Mouse (Mus musculus) cortical plate, adult 2 months (tissue): Measurements from ENCODE around the gene Rpusd1. TPM values are rescaled to one million over a fixed set of nuclear protein-coding genes. Genes with fewer than 3 reads are reported as not detected.
A peak's percentile ranks its signal among the peaks of the same experiment; 100 is the strongest.

Experiments
- H3K27ac ChIP-seq: fragments of 200-500 bp; 2 replicates; pipeline ENCODE4 v1.5.1; 2012; ENCODE audit warnings: low read length, control low read depth, inconsistent platforms; ENCODE audit not compliant: insufficient read depth
- H3K4me1 ChIP-seq: fragments of 200-500 bp; 2 replicates; pipeline ENCODE4 v1.6.1; 2011; ENCODE audit warnings: low read length; ENCODE audit not compliant: control insufficient read depth, insufficient read depth
- H3K4me3 ChIP-seq: fragments of 200-500 bp; 2 replicates; pipeline ENCODE4 v1.5.1; 2011; ENCODE audit warnings: mild to moderate bottlenecking, low read length, control low read depth; ENCODE audit not compliant: insufficient read depth
- CTCF ChIP-seq: fragments of 200-500 bp; IDR thresholded peaks from 2 replicates; pipeline ENCODE4 v1.5.1; 2011; ENCODE audit warnings: mild to moderate bottlenecking, control low read depth, low read length; ENCODE audit not compliant: insufficient read depth; ENCODE audit errors: extremely low read depth
- POLR2A ChIP-seq: fragments of 200-500 bp; IDR thresholded peaks from 2 replicates; pipeline ENCODE4 v1.6.1; 2011; ENCODE audit warnings: mild to moderate bottlenecking, low read length, control low read depth; ENCODE audit not compliant: insufficient read depth; ENCODE audit errors: extremely low read depth
- polyA plus RNA-seq: library from polyadenylated mRNA; depleted of rRNA; stranded (reverse); fragments of >200 nt; gene quantifications from 2 replicates; pipeline ENCODE4 v1.2.3, GENCODE M21; 2012

The Rpusd1 gene
- polyA plus RNA-seq, 1 experiment = 142 TPM

- no peak for TF ChIP-seq CTCF
- TF ChIP-seq POLR2A = no peak
- Histone ChIP-seq H3K4me1 (no peaks in the 10 kb centered on the region), H3K4me3 (no peak overlapping the region), H3K27ac (no peak overlapping the region)
These were observed 16.3 kb upstream of the Rpusd1 start for GRCm38 (mm10) chr17:25711136-25711535.

GRCm38 (mm10) chr17:25715627-25716026, 11.8 kb upstream of the Rpusd1 start:
- H3K4me1 ChIP-seq = no peaks in the 10 kb centered on the region
- H3K4me3 ChIP-seq = no peak overlapping the region
- TF ChIP-seq CTCF (no peak), POLR2A (no peak)
- no peak overlapping the region for H3K27ac ChIP-seq

- Histone ChIP-seq H3K27ac (no peak overlapping the region), H3K4me1 (no peaks in the 10 kb centered on the region), H3K4me3 (no peak overlapping the region)
- TF ChIP-seq POLR2A = no peak
- no peak for TF ChIP-seq CTCF
These were observed 11.3 kb upstream of the Rpusd1 start for GRCm38 (mm10) chr17:25716130-25716529.

- TF ChIP-seq CTCF (no peak), POLR2A (no peak)
These were observed 10.5 kb upstream of the Rpusd1 start, which contains the start of gene Gng13 for GRCm38 (mm10) chr17:25716711-25717637. TSS of gene Gng13 (plus strand) at chr17:25717171.

GRCm38 (mm10) chr17:25717691-25718090, 9.8 kb upstream of the Rpusd1 start:
- TF ChIP-seq POLR2A (no peak), CTCF (no peak)
- 0 out of 2 replicates have a peak overlapping the region, but pooled peaks have one; percentile 47 for H3K27ac ChIP-seq
- H3K4me1 ChIP-seq = no peaks in the 10 kb centered on the region
- peak overlapping the region; percentile 66 for H3K4me3 ChIP-seq

More at GRCm38 (mm10) chr17:25716711-25717637, 10.5 kb upstream of the Rpusd1 start, which contains the start of gene Gng13:
- Histone ChIP-seq H3K4me1 (no peaks in the 10 kb centered on the region), H3K4me3 (peak within 1 kb of the TSS; percentile 66), H3K27ac (0 out of 2 replicates have a peak within 1 kb of the TSS, but pooled peaks have one; percentile 47)

GRCm38 (mm10) chr17:25721476-25721875, 6.0 kb upstream of the Rpusd1 start:
- H3K4me3 ChIP-seq = no peak overlapping the region
- H3K27ac ChIP-seq = no peak overlapping the region
- H3K4me1 ChIP-seq = no peaks in the 10 kb centered on the region
- TF ChIP-seq POLR2A (no peak), CTCF (no peak)

GRCm38 (mm10) chr17:25723470-25723869, 4.0 kb upstream of the Rpusd1 start:
- Histone ChIP-seq H3K4me1 (no peaks in the 10 kb centered on the region), H3K27ac (no peak overlapping the region), H3K4me3 (no peak overlapping the region)
- TF ChIP-seq CTCF (no peak), POLR2A (no peak)

GRCm38 (mm10) chr17:25723919-25724318, 3.6 kb upstream of the Rpusd1 start:
- H3K4me3 ChIP-seq = no peak overlapping the region
- H3K4me1 ChIP-seq = peaks cover 2% of the 10 kb centered on the region; the same call in 1 of the 2 replicates
- H3K27ac ChIP-seq = no peak overlapping the region
- TF ChIP-seq POLR2A (no peak), CTCF (peak; percentile 49)

GRCm38 (mm10) chr17:25725264-25725663, 2.2 kb upstream of the Rpusd1 start:
- TF ChIP-seq POLR2A = no peak
- TF ChIP-seq CTCF = no peak
- H3K27ac ChIP-seq = no peak overlapping the region

GRCm38 (mm10) chr17:25728009-25728270, 470 bp downstream of the Rpusd1 start:
- Histone ChIP-seq H3K27ac (no peak overlapping the region), H3K4me3 (peak overlapping the region; percentile 58), H3K4me1 (peaks cover 2% of the 10 kb centered on the region; the same call in 1 of the 2 replicates)
- no peak for TF ChIP-seq POLR2A
- no peak for TF ChIP-seq CTCF

More at GRCm38 (mm10) chr17:25725264-25725663, 2.2 kb upstream of the Rpusd1 start:
- Histone ChIP-seq H3K4me3 (no peak overlapping the region), H3K4me1 (peaks cover 2% of the 10 kb centered on the region; the same call in 1 of the 2 replicates)
